Mouse (Mus musculus) heart, adult 2 months (tissue): Measurements from ENCODE around the gene Shisa5. TPM values are rescaled to one million over a fixed set of nuclear protein-coding genes. Genes with fewer than 3 reads are reported as not detected.

Source experiments
- DNase-seq, 2 experiments: peaks; one replicate each; pipeline ENCODE4 v3.0.0; 2021
- H3K27ac ChIP-seq: fragments of 200-600 bp; 2 replicates; pipeline ENCODE4 v1.8.1; 2022
- H3K27me3 ChIP-seq: fragments of 200-500 bp; 2 replicates; pipeline ENCODE4 v1.6.1; 2012; ENCODE audit warnings: mild to moderate bottlenecking, low read length, inconsistent platforms, mixed read lengths; ENCODE audit not compliant: control insufficient read depth, insufficient read depth
- H3K36me3 ChIP-seq: fragments of 200-500 bp; 2 replicates; pipeline ENCODE4 v1.6.1; 2012; ENCODE audit warnings: low read length, inconsistent platforms; ENCODE audit not compliant: control insufficient read depth, insufficient read depth
- H3K4me1 ChIP-seq: fragments of 200-500 bp; 2 replicates; pipeline ENCODE4 v1.6.1; 2011; ENCODE audit warnings: low read length; ENCODE audit not compliant: control insufficient read depth, insufficient read depth
- H3K4me3 ChIP-seq: fragments of 200-600 bp; 2 replicates; pipeline ENCODE4 v1.8.1; 2022
- H3K79me2 ChIP-seq: fragments of 200-500 bp; replicated peaks from 2 replicates; pipeline ENCODE4 v1.6.1; 2012; ENCODE audit warnings: mild to moderate bottlenecking, inconsistent platforms, low read length, moderate library complexity, mixed read lengths; ENCODE audit not compliant: control insufficient read depth, insufficient read depth
- H3K9ac ChIP-seq: fragments of 200-500 bp; 2 replicates; pipeline ENCODE4 v1.6.1; 2012; ENCODE audit warnings: low read depth, mild to moderate bottlenecking, control low read depth, inconsistent platforms, low read length, mixed read lengths
- CTCF ChIP-seq: fragments of 200-600 bp; IDR thresholded peaks from 2 replicates; pipeline ENCODE4 v1.8.1; 2022; ENCODE audit warnings: antibody characterized with exemption, mild to moderate bottlenecking, moderate library complexity
- EP300 ChIP-seq: fragments of 200-500 bp; IDR thresholded peaks from 2 replicates; pipeline ENCODE4 v1.6.1; 2011; ENCODE audit warnings: low read depth, low read length, control low read depth; ENCODE audit not compliant: insufficient read depth
- POLR2A ChIP-seq: fragments of 200-500 bp; IDR thresholded peaks from 2 replicates; pipeline ENCODE4 v1.6.1; 2011; ENCODE audit warnings: mild to moderate bottlenecking, low read depth, low read length, control low read depth; ENCODE audit not compliant: insufficient read depth
- WGBS: fragments of 180-500 bp; shearing (Covaris S2); methylation state at CpG from one replicate; pipeline ENCODE4 v1.1.7; 2018; 5-methylcytosine and 5-hydroxymethylcytosine counted together
- intact Hi-C: fragments of 180-260 bp; cut with DNase I; formaldehyde crosslinking; loops from one replicate; pipeline ENCODE4 v1.15.1; 2025
- polyA plus RNA-seq: library from polyadenylated mRNA; depleted of rRNA; stranded (reverse); fragments of >200 nt; gene quantifications from 2 replicates; pipeline ENCODE4 v1.2.3, GENCODE M21; 2012
- total RNA-seq, 2 experiments: library from RNA; stranded (reverse); gene quantifications; 2 replicates each; pipeline ENCODE4 v1.2.3; 2021

Shisa5 gene
- total and polyA plus RNA-seq, 3 experiments, result 40.3 to 218 (median 43.2) TPM

DNA sequence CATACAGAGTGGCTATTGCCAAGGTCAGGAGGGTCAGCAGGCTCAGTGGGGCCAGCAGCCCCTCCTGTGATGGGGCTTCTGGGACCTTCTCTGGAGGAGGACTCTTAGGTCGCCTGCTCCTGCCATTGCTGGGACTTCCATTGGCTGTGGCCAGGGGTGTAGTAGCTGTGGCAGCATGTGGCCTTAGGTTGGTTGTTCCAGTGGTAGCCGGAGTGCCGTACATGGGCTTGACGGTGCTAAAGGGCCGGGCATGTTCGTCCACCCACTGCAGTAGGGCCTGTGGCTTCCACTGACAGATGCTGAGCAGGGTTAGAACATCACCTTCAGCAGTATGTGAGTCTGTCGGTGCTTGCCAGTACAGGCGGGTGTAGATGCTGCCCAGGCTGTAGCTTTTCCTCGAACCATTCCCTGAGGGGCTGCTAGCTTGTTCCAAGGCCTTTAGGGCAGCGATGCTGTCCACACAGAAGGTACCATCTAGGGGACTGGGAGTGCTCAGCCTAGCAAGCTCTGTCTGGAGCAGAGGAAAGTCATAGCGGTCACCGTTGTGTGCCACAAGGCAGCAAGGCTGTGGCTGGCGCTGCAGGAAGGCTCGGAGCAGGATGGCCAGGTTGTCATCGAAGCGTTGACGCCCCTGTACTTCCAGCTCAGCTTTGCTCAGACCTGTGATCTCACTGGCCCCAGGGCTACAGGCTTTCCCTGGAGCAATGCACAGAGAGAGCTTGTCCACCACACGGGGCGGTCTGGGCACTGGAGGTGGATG is 19.8 kb downstream of the Shisa5 start:
- 85% methylated on average over 19 of the region's 19 CpGs for WGBS
- peak overlapping the region; percentile 59 for H3K9ac ChIP-seq
- DNase-seq, result no peak
- no peaks in the 10 kb centered on the region for H3K27me3 ChIP-seq
- 0 out of 2 replicates have a peak, but pooled peaks cover 2% of the 10 kb centered on the region for H3K36me3 ChIP-seq
- H3K27ac ChIP-seq, result peak overlapping the region; percentile 91
- no peaks in the 10 kb centered on the region for H3K79me2 ChIP-seq
- H3K4me3 ChIP-seq, result peak overlapping the region; percentile 50
- intact Hi-C loops, result no loop called here
- H3K4me1 ChIP-seq, result peaks cover 17% of the 10 kb centered on the region
- TF ChIP-seq CTCF (no peak), POLR2A (no peak), EP300 (no peak)

DNA sequence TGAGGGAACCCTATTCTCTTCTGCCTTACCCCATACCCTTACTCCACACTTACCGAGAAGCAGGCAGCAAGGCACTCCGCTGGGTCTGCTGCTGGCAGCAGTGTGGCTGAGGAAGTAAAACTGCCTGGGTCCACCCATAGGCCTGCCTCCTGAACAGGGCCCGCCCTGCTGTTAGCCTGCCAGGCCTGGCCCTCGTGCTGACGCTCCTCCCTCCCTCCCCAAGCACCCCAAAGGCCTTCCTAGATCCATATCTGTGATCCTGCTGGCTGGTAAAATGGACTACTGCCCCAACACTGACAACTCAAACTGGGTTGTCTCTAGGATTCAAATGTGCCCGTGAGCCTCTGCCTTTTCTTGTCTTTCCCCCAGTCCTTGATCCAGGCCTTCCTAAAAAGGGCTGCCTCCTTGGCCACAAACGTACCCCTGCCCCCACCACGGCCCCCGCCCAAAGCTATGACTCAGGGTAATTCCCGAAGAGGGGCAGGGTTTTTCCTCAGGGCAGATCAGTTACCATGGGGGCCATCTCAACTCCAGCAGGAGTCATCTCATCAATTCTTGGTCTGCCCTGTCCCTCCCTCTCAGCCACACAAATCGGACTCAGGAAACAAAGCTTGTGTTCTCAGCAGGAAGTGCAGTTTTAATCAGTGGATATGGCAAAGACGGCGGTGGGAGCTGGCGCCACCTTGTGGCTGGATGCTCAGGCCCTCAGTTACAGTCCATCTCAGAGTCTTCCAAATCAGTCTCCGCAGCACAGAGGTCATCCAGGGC is 21.0 kb downstream of the Shisa5 start, which contains the start of gene Trex1:
Gene Trex1, minus strand, starts transcription at position 599 of the 768 bp plus-strand sequence.
- Histone ChIP-seq H3K27ac (peak within 1 kb of the TSS; percentile 91), H3K4me1 (peaks cover 16% of the 10 kb centered on the region), H3K36me3 (0 out of 2 replicates have a peak, but pooled peaks cover 2% of the 10 kb centered on the region), H3K4me3 (peak within 1 kb of the TSS; percentile 50), H3K79me2 (no peaks in the 10 kb centered on the region), H3K27me3 (no peaks in the 10 kb centered on the region), H3K9ac (peak within 1 kb of the TSS; percentile 59)
- peak; percentile 91 to 94 for DNase-seq
- intact Hi-C loops, result loop anchor here (1.0 kb wide), 1 partner anchor 20 kb away; no protein-coding TSS in a partner anchor
- no peak; the same call in 1 of the 2 replicates for TF ChIP-seq CTCF
- peak; percentile 98 for TF ChIP-seq POLR2A
- peak; percentile 84 for TF ChIP-seq EP300
- 1% methylated on average over 15 of the region's 15 CpGs for WGBS

DNA sequence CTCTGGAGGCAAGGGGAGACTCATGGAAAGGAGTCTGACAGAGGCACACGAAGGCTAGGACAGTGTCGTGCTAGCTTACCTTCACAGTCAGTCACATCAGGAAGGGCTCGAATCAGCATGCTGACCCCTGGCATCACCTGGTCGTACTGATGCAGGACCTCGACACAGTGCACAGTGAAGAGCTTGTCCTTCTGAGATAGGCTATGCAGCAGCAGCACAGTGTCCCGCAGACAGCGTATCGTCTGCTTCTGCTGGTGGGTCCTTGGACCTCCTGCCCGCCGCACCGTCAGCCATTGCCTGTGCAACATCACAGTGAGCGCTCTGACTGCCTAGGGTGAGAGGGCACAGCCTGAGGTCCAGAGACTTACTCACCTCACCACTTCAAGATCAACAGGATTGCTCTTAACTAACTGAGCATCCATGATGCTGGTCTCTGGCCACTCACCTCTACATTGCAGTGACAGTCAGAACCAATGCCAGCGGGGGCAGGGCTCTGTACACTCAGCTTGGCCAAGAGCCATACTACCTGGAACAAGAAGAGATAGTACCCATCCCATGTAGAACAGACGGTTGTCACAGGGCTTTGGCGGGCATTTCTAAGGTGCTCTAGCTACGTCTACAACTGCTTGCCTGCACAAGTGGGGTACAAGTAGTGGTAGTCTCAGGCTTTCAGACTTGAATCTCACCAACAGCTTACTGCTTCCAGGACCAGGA is 22.0 kb downstream of the Shisa5 start:
- peaks cover 15% of the 10 kb centered on the region for H3K4me1 ChIP-seq
- WGBS, result 87% methylated on average over 16 of the region's 16 CpGs
- H3K27me3 ChIP-seq, result no peaks in the 10 kb centered on the region
- H3K79me2 ChIP-seq, result no peaks in the 10 kb centered on the region
- DNase-seq, result no peak
- intact Hi-C loops, result loop anchor here (1.0 kb wide), 1 partner anchor 58 kb away; no protein-coding TSS in a partner anchor
- no peak overlapping the region for H3K9ac ChIP-seq
- peak overlapping the region; percentile 91; the same call in 1 of the 2 replicates for H3K27ac ChIP-seq
- no peak overlapping the region for H3K4me3 ChIP-seq
- TF ChIP-seq EP300 (0 out of 2 replicates have a peak, but pooled peaks have one; percentile 16), CTCF (no peak), POLR2A (no peak)
- H3K36me3 ChIP-seq, result 0 out of 2 replicates have a peak, but pooled peaks cover 2% of the 10 kb centered on the region

DNA sequence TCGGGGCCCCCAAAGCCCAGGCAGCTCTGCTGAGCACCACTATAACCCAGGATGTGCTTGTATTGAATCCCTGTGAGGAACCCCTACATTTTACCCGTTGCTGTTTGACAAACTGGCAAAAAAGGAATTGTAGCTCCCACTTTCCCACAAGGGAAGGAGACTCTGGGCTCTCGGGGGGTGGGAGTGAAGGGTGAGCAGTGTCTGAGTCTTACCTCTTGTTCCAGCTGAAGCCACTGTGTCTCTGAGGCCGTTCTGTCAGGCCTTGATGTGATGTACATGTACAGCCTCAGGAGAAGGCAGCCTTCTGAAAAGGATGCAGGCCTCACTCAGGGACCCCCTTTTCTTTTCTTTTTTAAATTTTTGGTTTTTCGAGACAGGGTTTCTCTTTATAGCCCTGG is 22.5 kb downstream of the Shisa5 start:
- H3K79me2 ChIP-seq, result no peaks in the 10 kb centered on the region
- WGBS, result 86% methylated on average over 5 of the region's 5 CpGs
- TF ChIP-seq CTCF, result no peak
- no peak for TF ChIP-seq POLR2A
- no peak for TF ChIP-seq EP300
- intact Hi-C loops, result loop anchor here (1.0 kb wide), 1 partner anchor 59 kb away; no protein-coding TSS in a partner anchor
- 0 out of 2 replicates have a peak, but pooled peaks cover 2% of the 10 kb centered on the region for H3K36me3 ChIP-seq
- H3K9ac ChIP-seq, result no peak overlapping the region
- no peak overlapping the region for H3K4me3 ChIP-seq
- peaks cover 13% of the 10 kb centered on the region for H3K4me1 ChIP-seq
- DNase-seq, result no peak
- H3K27me3 ChIP-seq, result no peaks in the 10 kb centered on the region
- H3K27ac ChIP-seq, result no peak overlapping the region

GRCm38 (mm10) chr9:109068095-109068735 is 29.9 kb downstream of the Shisa5 start:
- no peak overlapping the region for H3K4me3 ChIP-seq
- peaks cover 3% of the 10 kb centered on the region; the same call in 1 of the 2 replicates for H3K79me2 ChIP-seq
- WGBS, result 98% methylated on average over 3 of the region's 3 CpGs
- no peak overlapping the region for H3K9ac ChIP-seq
- H3K27ac ChIP-seq, result no peak overlapping the region
- H3K36me3 ChIP-seq, result peaks cover 3% of the 10 kb centered on the region; the same call in 1 of the 2 replicates
- intact Hi-C loops, result no loop called here
- DNase-seq, result no peak
- H3K27me3 ChIP-seq, result no peaks in the 10 kb centered on the region
- TF ChIP-seq EP300 (no peak), CTCF (peak; percentile 35)
- H3K4me1 ChIP-seq, result peaks cover 2% of the 10 kb centered on the region
